Mouse (Mus musculus) embryonic facial prominence, embryonic 15.5 days (tissue): ENCODE measurements around the gene Cfd. TPM values are rescaled to one million over a fixed set of nuclear protein-coding genes. Genes with fewer than 3 reads are reported as not detected.

Source experiments
- ATAC-seq: fragments of 200-750 bp; cut with Nextera tagmentation; 2 replicates; pipeline ENCODE4 v1.8.0; 2017; ENCODE audit warnings: low read depth, moderate TSS enrichment; ENCODE audit not compliant: insufficient number of reproducible peaks, low FRiP score, low TSS enrichment
- H3K27ac ChIP-seq: fragments of 300-500 bp; sonication (generic); replicated peaks from 2 replicates; pipeline ENCODE4 v1.5.1; 2015; ENCODE audit warnings: mild to moderate bottlenecking, inconsistent platforms
- H3K27me3 ChIP-seq: fragments of 300-500 bp; sonication (generic); 2 replicates; pipeline ENCODE4 v1.6.1; 2015; ENCODE audit warnings: inconsistent platforms
- H3K36me3 ChIP-seq: fragments of 300-500 bp; sonication (generic); 2 replicates; pipeline ENCODE4 v1.6.1; 2015; ENCODE audit warnings: mild to moderate bottlenecking, inconsistent platforms
- H3K4me1 ChIP-seq: fragments of 300-500 bp; sonication (generic); 2 replicates; pipeline ENCODE4 v1.6.1; 2015; ENCODE audit warnings: inconsistent platforms
- H3K4me2 ChIP-seq: fragments of 300-500 bp; sonication (generic); replicated peaks from 2 replicates; pipeline ENCODE4 v1.6.1; 2015; ENCODE audit warnings: mild to moderate bottlenecking, inconsistent platforms
- H3K4me3 ChIP-seq: fragments of 300-500 bp; sonication (generic); replicated peaks from 2 replicates; pipeline ENCODE4 v1.5.1; 2015; ENCODE audit warnings: mild to moderate bottlenecking, inconsistent platforms
- H3K9ac ChIP-seq: fragments of 300-500 bp; sonication (generic); 2 replicates; pipeline ENCODE4 v1.6.1; 2015; ENCODE audit warnings: inconsistent platforms
- H3K9me3 ChIP-seq: fragments of 300-500 bp; sonication (generic); replicated peaks from 2 replicates; pipeline ENCODE4 v1.6.1; 2016; ENCODE audit warnings: inconsistent platforms
- WGBS: fragments of 180-500 bp; shearing (Covaris S2); methylation state at CpG from one replicate; pipeline ENCODE4 v1.1.7; 2015; 5-methylcytosine and 5-hydroxymethylcytosine counted together
- microRNA-seq: library from miRNA; unstranded; fragments of <30 nt; microRNA quantifications from one replicate; pipeline ENCODE4, GENCODE M21; 2016; ENCODE audit warnings: borderline number of aligned reads
- polyA plus RNA-seq: library from polyadenylated mRNA; unstranded; fragments of >200 nt; fragmentation: Nextera tagmentation; extraction: Ambion mirVana; gene quantifications from 2 replicates; pipeline ENCODE4 v1.2.1, GENCODE M21; 2015

The Cfd gene
- polyA plus RNA-seq, 1 experiment from 2014 or later, result not detected

DNA sequence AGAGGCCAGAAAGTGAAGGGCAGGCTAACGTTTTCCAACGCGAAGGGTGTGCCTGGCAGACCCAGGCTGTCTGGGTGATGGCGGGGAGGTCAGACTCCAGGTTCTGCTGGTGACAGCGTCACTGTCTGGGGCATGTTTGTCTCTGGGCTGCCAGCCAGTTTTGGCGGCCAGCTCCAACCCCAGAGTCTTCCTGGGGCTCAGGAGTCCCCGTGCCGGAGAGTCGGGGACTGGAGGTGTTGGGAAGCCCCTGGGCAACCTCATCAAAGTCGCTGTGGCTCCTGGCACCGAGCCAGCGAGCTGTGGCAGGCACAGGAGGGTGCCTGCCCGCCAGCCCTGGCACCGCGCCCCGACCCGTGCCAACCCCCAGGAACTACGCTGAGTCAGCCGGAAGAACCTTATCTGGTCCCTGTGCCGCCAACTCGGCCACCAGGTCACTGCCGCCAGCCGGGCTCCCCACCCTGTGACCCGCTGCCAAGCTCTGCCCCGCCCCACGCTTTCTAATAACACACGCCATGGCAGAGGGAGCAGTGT is 46.3 kb downstream of the Cfd start:
- Histone ChIP-seq H3K27me3 (no peaks in the 10 kb centered on the region), H3K4me1 (peaks cover 70% of the 10 kb centered on the region), H3K9me3 (no peaks in the 10 kb centered on the region), H3K9ac (no peak overlapping the region), H3K4me3 (no peak overlapping the region), H3K36me3 (peaks cover 37% of the 10 kb centered on the region), H3K27ac (peak overlapping the region; percentile 56; the same call in 1 of the 2 replicates), H3K4me2 (0 out of 2 replicates have a peak overlapping the region, but pooled peaks have one; percentile 4)
- ATAC-seq, result 0 out of 2 replicates have a peak, but pooled peaks have one; percentile 5
- 49% methylated on average over 27 of the region's 27 CpGs for WGBS

DNA sequence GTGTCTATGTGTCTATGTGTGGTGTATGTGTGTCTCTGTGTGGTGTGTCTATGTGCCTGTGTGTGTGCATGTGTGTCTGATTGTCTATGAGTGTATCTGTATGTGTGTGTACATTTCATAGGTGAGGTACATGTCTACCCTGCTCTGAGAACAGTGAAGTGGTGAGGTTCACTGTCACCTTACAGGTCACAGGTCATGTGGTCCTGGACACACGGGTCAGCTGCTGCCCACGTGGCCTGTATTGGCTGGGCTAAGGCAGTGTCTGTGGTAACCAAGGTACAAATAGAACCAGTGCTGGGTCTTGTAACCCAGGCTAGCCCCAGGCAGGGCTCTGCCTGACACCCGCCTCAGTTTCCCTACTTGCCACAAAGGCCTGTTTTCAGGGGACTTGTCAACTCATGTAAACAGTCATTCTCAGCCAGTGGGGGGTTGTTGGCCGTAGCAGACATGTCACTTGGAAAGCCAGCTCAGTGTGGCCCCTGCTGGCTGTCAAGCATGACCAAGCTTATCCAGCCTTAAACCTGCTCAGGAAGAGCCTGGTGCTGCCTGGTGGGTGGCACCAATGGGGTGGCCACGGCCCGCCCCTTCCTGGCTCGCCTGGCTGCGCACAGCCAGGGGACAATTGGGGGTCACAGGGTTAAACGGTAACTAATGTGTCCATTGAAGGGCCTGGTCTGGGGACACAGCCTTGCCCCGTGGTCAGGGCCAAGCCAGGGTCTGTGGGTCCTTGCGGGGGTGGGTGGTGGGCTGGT is 47.3 kb downstream of the Cfd start:
- Histone ChIP-seq H3K4me3 (no peak overlapping the region), H3K36me3 (peaks cover 37% of the 10 kb centered on the region), H3K27me3 (no peaks in the 10 kb centered on the region), H3K4me1 (peaks cover 63% of the 10 kb centered on the region), H3K4me2 (no peak overlapping the region), H3K27ac (no peak overlapping the region), H3K9me3 (no peaks in the 10 kb centered on the region), H3K9ac (no peak overlapping the region)
- ATAC-seq, result no peak
- 65% methylated on average over 11 of the region's 11 CpGs for WGBS

DNA sequence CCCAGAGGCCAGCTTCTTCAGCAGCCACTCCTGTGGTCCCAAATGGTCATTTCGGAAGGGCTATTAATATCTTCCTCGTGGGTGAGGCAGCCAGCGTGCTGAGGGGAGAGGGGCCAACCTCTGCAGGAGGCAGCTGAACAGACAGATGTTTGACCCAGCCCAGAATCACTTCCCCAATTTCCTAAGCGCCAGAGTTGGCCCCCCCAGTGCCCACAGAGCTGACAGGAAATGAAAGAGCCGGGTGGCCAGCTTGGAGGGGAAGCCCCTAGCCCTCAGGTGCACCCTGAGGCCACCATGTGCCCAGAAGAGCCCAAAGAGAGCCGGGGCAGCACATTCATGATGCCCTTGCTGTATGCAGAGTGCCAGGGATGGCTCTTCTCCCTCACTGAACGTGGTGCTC is 50.1 kb downstream of the Cfd start:
- Histone ChIP-seq H3K9me3 (no peaks in the 10 kb centered on the region), H3K36me3 (peaks cover 20% of the 10 kb centered on the region), H3K27ac (no peak overlapping the region), H3K4me2 (no peak overlapping the region), H3K9ac (no peak overlapping the region), H3K27me3 (no peaks in the 10 kb centered on the region), H3K4me1 (peaks cover 62% of the 10 kb centered on the region), H3K4me3 (no peak overlapping the region)
- ATAC-seq, result no peak
- WGBS, result 61% methylated on average over 7 of the region's 7 CpGs

Small RNAs within 50 kb of the gene (microRNA-seq; reads per million reads assigned to microRNA genes)
- not detected for gene Mir6910

Other genes starting within 250 kb of the Cfd start
- gene Odf3l2, start 245.1 kb upstream of the Cfd start, polyA plus RNA-seq, result not detected in 2 replicates
- 8.4 and 9.1 TPM in 2 replicates for gene Madcam1, start 226.3 kb upstream of the Cfd start, polyA plus RNA-seq
- gene Tpgs1, start 221.5 kb upstream of the Cfd start, polyA plus RNA-seq, result 62.4 and 63.6 TPM in 2 replicates
- 94.8 and 96.8 TPM in 2 replicates for gene Cdc34, start 208.7 kb upstream of the Cfd start, polyA plus RNA-seq
- gene Gzmm, start 201.8 kb upstream of the Cfd start, polyA plus RNA-seq, result 0.89 and 1.5 TPM in 2 replicates
- 837 and 902 TPM in 2 replicates for gene Bsg, start 186.4 kb upstream of the Cfd start, polyA plus RNA-seq
- 0.07 and 0.13 TPM in 2 replicates for gene Hcn2, start 174.2 kb upstream of the Cfd start, polyA plus RNA-seq
- gene Polrmt, start 144.3 kb upstream of the Cfd start, polyA plus RNA-seq, result 41.6 and 46.6 TPM in 2 replicates
- gene Fgf22, start 135.8 kb upstream of the Cfd start, polyA plus RNA-seq, result 2.5 and 3.9 TPM in 2 replicates
- 110 and 127 TPM in 2 replicates for gene Rnf126, start 123.9 kb upstream of the Cfd start, polyA plus RNA-seq
- 20.1 and 20.2 TPM in 2 replicates for gene Fstl3, start 113.6 kb upstream of the Cfd start, polyA plus RNA-seq
- 0.07 TPM in 1 of 2 replicates, not detected in the other for gene Prss57, start 99.9 kb upstream of the Cfd start, polyA plus RNA-seq
- gene Palm, start 97.3 kb upstream of the Cfd start, polyA plus RNA-seq, result 88.1 and 96.6 TPM in 2 replicates
- 5.4 and 7.8 TPM in 2 replicates for gene Misp, start 69.9 kb upstream of the Cfd start, polyA plus RNA-seq
- gene Ptbp1, start 36.4 kb upstream of the Cfd start, polyA plus RNA-seq, result 299 and 325 TPM in 2 replicates
- gene Prtn3, start 16.4 kb upstream of the Cfd start, polyA plus RNA-seq, result 4.3 and 5.6 TPM in 2 replicates
- 59.9 and 68.2 TPM in 2 replicates for gene Plppr3, start 16.2 kb upstream of the Cfd start, polyA plus RNA-seq
- gene Elane, start 4.6 kb upstream of the Cfd start, polyA plus RNA-seq, result 0.28 and 0.85 TPM in 2 replicates
- 44.0 and 48.4 TPM in 2 replicates for gene Med16, start 18.1 kb downstream of the Cfd start, polyA plus RNA-seq
- gene Gm26602, start 20.0 kb downstream of the Cfd start, polyA plus RNA-seq, result 5.2 TPM in 1 of 2 replicates, not detected in the other
- 1.1 and 1.4 TPM in 2 replicates for gene Kiss1r, start 26.1 kb downstream of the Cfd start, polyA plus RNA-seq
- gene R3hdm4, start 30.4 kb downstream of the Cfd start, polyA plus RNA-seq, result 179 and 181 TPM in 2 replicates
- 6.6 and 7.0 TPM in 2 replicates for gene Arid3a, start 36.2 kb downstream of the Cfd start, polyA plus RNA-seq
- gene Wdr18, start 69.3 kb downstream of the Cfd start, polyA plus RNA-seq, result 84.7 and 90.6 TPM in 2 replicates
- 0.63 and 0.77 TPM in 2 replicates for gene Grin3b, start 79.9 kb downstream of the Cfd start, polyA plus RNA-seq
- 23.9 and 29.3 TPM in 2 replicates for gene Tmem259, start 93.5 kb downstream of the Cfd start, polyA plus RNA-seq
- gene Cnn2, start 97.7 kb downstream of the Cfd start, polyA plus RNA-seq, result 288 and 296 TPM in 2 replicates
- gene Abca7, start 105.6 kb downstream of the Cfd start, polyA plus RNA-seq, result 3.7 and 4.0 TPM in 2 replicates
- gene Arhgap45, start 125.8 kb downstream of the Cfd start, polyA plus RNA-seq, result 5.1 and 6.2 TPM in 2 replicates
- gene Polr2e, start 148.9 kb downstream of the Cfd start, polyA plus RNA-seq, result 218 and 221 TPM in 2 replicates
- 503 and 528 TPM in 2 replicates for gene Gpx4, start 156.3 kb downstream of the Cfd start, polyA plus RNA-seq
- 19.4 and 19.8 TPM in 2 replicates for gene Sbno2, start 214.7 kb downstream of the Cfd start, polyA plus RNA-seq
- 21.3 and 27.3 TPM in 2 replicates for gene Stk11, start 224.9 kb downstream of the Cfd start, polyA plus RNA-seq
- gene Atp5d, start 247.8 kb downstream of the Cfd start, polyA plus RNA-seq, result 516 and 519 TPM in 2 replicates
- 9.3 and 10.9 TPM in 2 replicates for gene Cbarp, start 250.0 kb downstream of the Cfd start, polyA plus RNA-seq